Mouse (Mus musculus) cerebellum, adult 9-10 months (tissue): ENCODE measurements at regions not wholly inside any gene's neighbourhood (a gene's known extent, or its start where the extent isn't known, plus 50 kb on each side); places are given as distances from the start of the nearest gene placed in this dataset.

Experiments
- DNase-seq: peaks from one replicate; pipeline ENCODE4 v3.0.0; 2022

DNA sequence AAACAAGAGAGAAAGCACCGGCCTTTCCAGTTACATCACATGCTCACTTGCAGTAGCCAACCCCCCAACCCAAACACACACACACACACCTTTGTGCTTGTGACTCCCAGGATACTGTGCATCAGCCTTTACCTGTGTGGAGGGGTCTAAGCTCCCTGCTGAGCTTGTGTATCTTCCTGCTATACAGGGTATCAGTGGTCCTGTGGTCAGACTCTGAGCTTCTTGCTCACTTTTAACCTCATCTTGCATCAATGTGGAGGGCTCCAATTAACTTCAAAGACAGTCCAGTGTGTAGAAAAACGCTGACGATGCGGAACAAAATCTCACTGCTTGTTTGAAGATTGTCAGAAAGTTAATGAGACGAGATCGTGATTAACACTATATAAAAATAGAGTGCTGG, 71.4 kb upstream of the Gypa start:
- DNase-seq = no peak

- DNase-seq = no peak
Observed at GRCm38 (mm10) chr8:80416121-80416520, 77.5 kb upstream of the Gypa start.

GRCm38 (mm10) chr8:80399594-80400207, 93.9 kb upstream of the Gypa start:
- no peak for DNase-seq

GRCm38 (mm10) chr8:80395010-80395409, 98.6 kb upstream of the Gypa start:
- DNase-seq = no peak

DNA sequence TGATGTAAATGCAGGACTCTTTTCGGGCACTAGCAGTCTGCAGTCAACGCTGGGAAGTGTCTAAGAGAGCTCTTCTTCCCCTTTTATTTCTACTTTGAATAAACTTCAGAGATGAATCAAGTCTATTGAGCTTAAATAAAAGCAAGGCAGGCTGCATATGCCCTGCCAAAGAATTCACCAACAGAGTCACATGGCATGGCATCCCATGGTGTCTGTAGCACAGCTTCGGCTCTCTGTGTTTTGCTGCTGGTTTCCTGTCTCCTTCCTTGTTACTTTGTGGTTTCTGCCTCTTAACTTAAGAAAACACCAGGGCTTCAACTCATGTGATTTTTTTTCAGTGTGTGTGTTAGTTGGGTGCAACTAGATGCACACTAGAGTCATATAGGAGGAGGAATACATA, 100.5 kb upstream of the Gypa start:
- no peak for DNase-seq

DNA sequence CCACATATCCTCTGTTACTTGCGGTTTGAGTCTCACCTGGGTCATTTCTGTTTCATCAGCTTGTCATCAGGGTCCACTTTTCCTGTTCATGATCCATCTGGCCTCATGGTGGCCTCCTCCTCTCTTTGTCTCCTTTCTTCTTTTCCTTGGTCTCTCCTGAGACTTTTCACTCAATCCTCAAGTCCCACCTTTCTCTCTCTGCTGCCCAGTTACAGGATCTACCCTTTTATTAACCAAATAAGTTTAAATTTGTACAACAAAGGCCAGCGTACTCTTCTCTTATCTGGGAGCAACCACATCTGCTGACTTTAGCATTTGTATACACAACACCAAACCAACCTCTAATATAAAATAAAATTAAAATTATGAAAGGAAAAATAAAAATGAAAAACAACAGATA, 124.4 kb upstream of the Gypa start:
- no peak for DNase-seq

- no peak for DNase-seq
Observed at GRCm38 (mm10) chr8:80364059-80364458, 129.5 kb upstream of the Gypa start.

DNA sequence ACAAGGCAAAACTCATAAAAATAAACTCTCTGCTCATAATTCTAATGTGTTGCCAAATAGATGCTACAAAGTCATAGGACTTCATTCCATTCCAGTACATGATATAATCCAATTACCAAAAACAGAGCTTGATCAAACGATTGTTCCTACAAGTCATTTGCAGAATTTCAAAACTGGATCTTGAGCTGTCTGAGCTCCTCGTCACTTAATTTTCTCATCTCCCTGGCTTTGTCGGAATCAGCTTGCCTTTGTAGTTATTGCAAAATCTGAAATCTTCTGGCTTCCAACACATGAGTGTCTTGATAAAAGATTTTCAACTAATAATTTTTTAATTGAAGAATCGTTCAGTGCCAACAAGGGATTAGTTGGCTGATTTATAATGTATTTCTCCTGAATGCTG, 150.3 kb upstream of the Gypa start:
- DNase-seq = no peak

DNA sequence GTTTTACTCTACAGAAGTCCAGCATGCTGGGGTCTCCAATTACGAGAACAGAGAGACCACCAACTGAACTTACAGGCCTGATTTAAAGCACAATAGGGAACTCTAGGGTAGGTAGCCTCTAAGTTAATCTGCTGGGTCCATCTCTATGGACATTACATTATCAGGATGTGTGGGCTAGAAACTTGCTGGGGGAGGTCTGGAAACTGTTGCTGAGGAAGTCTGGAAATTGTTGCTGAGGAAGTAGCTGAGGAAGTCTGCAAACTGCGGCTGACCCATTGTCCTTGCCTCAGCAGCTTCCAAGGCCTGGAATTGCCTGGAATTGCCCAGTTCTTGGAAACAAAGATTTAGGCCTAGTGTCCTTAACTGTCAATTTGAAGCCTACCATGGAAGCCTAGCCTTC, 155.7 kb upstream of the Gypa start:
- DNase-seq = no peak

- DNase-seq = no peak
Observed at GRCm38 (mm10) chr8:80328676-80329075, 164.9 kb upstream of the Gypa start.

DNA sequence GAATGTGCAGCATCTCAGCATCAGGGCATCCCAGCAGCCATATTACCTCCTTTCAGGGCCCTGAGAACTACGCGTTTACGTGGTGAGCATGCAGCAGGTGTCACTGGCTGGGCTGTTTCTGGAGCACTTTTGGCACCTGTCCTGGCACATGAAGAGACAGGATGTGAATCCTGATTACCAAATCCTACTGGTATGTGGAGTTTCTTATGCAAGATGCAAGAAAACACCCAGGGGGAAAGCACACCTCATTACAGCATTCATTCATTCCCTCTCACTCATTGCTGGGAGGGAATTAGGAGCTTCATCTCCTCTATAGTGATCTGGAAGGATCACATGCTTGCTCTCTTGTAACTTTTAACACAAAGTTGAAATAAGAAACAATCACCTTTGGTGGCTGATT, 167.7 kb upstream of the Gypa start:
- DNase-seq = no peak

DNA sequence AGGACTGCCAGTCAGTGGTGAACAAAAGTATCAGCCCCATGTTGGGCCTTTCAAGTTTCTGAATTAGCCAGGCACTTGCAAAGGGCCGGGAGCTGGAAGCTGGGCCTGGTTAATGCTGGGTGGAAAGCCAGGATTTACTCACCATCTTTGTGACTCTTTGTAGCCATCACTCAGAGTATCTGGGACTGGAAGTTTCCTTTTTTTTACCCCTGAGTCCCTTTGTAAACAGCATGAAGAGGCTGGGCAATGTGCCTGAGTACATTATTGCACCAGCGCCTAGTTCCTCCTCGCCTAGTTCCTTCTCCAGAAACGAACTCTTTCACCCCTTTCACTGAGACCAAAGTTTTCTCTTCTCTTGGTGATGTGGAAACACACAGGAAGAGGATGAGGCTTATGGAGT, 168.4 kb upstream of the Gypa start:
- no peak for DNase-seq

- DNase-seq = no peak
Observed at GRCm38 (mm10) chr8:80318231-80318870, 175.2 kb upstream of the Gypa start.

DNA sequence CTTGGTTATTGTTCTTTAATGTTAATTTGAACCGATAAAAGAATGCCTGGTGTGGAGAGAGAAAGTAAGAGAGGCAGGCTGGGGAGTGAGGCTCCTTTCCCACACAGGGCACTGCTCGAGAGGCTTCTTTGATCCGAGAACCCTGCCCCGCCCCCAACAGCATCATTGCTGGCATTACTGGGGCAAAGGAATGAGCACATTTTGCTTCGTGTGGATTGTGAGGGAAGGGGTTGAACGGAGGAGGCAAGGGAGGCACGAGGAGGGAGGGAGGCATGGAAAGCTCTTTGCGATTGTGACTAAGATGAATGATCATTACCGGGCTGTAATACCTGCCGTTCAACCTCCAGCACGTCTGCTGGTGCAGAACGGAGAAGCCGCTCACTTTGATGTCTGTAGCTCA, 178.2 kb upstream of the Gypa start:
- peak; percentile 3 for DNase-seq

DNA sequence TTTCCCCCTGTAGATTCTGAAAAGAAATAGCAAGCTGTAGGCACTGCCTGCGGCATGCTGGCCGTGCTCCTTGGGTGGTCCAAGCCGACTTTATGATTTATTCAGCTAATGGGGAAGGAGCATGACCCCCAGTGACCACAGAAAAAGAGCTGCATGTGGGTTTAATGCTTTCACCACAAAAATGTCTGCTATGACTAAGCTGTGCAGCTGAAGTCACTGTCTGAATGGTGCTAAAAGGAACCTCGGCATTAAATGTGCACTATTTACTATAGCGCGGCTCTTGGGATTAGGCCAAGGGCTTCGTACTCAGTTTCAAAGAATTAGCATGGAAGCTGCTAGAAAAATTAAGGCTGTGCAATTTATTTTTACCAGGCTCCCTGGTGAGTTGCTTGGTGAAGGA, 178.8 kb upstream of the Gypa start:
- peak; percentile 6 for DNase-seq

DNA sequence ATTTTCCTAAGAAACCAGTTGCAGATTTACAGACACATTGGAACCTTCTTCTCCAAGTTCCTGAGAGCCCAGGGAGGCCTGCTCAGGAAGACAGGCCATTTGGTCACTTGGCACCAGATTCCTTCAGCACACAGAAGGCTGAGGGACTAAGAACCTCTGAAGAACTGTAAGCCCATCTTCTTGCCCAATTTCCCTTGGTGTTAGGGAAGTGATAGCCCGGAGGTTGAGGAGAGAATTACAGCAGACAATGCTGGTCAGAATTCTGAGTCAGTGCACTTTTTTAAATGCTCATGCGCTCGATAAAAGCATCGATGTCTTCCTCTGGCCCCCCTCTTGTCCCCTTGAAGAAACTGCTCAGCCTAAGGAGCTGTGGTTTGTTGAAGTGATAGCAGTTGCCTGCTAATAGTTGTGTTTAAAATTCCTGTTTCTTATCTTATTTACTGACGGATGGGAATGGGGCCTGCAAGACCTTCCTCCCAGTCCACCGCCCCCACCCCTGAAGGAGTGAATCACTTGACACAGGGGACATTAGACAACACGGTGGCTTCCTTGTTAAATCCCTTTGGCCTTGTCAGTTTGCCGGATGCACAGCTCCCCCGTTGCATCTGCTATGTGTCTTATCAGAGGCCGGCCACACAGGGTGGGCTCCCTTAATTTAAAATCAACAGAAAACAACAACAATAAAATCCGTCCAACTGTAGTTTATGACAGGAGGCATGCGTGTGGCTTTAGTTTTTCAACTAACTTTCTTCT, 179.5 kb upstream of the Gypa start:
- no peak for DNase-seq

DNA sequence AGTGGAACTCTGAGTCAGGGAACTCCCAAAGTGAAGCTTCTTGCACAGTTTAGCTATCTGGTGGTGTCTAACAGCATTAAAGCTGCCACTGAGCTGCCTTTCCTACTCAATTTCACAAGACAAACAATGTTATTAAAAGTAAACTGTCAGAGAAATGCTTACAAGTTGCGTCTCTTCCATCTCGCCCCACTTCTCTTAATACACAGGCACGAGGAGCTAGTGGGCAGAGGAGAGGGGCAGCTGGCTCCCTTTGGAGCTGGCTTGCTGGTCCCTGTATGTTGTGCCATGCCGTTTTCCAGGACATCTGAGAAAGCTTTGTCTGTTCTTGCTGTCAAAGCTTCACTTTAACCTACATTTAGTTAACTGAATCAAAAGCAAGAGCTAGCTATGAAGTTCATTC, 185.8 kb upstream of the Gypa start:
- DNase-seq = no peak

DNA sequence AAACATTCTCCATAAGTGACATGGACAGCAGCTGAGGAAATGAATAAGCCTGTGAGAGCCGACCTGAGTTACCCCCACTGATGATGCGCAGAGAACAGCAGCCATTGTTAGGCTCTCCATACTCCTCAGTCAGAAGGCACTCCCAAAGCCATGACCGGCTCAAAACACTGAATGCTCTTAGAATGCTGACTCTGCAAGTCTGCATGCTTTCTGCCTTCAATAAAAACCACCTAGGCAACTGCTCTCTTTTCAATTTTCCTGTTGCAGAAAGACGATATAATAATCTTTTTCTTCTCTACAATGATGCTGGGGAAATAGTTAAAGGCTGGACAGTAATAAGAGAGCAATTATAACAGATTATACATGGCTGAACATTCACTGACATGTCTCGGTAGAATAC, 195.0 kb upstream of the Gypa start:
- no peak for DNase-seq

- no peak for DNase-seq
Observed at GRCm38 (mm10) chr8:80290311-80290710, 203.3 kb upstream of the Gypa start.

DNA sequence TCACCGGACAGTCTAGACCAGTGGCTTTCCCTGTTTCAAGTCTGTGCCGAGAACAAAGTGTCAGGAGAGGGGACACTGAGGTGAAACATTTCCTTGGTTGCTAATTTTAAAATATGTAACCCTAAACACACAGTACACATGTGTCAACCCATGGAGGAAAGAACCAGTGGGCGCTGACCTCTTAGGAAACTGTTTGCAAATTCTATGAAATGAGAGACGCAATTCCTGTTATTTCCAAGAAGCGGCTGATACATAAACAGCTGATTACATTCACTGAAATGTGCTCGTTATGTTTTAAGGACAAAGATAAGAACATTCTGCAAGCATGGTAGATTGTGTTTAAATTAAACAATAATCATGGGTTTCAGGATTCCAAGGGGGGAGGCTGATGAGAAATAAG, 204.3 kb upstream of the Gypa start:
- DNase-seq = no peak

GRCm38 (mm10) chr8:80268910-80269460, 211.2 kb upstream of the Hhip start:
- DNase-seq = no peak

GRCm38 (mm10) chr8:80264915-80265314, 207.1 kb upstream of the Hhip start:
- no peak for DNase-seq

DNA sequence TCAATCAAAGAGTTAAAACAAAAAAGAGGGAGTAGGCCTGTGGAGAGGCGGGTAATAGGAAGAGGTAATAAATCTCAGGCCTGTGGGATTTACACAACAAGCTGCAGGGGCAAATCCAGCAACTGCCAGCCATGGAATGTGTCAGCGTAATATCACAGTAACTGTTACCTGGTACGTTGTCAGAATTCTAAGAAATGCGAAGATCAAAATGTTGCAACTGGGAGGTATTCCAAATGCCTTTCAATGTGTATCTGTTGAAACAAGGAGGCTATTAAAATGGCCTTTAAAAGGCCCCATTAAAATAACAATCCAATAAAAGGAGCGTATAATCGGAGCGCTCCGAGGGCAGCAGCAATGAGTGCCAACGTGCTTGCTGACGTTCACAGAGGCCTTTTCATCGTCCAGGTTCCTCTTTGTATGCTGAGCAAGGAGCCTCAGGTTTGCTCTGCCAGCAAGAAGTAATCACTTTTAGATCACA, 205.7 kb upstream of the Hhip start:
- DNase-seq = no peak

DNA sequence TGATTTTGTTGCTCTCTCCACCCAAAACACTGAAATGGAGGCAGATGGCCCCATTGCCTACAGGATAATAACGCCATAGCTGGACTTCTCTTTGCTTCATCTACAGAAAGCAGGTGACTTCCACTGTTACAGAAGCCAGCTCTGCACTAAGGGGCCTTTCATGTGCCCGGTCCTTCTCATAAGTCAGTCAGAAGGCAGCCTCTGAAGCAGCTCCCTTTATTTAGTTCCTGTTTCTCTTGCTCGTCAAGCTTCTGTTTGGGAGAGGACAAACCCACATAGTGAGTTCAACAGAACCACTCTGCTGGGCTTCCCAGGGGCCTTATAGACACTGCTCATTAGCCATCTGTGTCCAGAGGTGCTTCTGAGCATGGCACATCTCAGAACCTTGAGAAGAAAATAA, 205.1 kb upstream of the Hhip start:
- DNase-seq = no peak
